26 mouse cellular contexts compared by ENCODE assay signal in the genomic region with DNA sequence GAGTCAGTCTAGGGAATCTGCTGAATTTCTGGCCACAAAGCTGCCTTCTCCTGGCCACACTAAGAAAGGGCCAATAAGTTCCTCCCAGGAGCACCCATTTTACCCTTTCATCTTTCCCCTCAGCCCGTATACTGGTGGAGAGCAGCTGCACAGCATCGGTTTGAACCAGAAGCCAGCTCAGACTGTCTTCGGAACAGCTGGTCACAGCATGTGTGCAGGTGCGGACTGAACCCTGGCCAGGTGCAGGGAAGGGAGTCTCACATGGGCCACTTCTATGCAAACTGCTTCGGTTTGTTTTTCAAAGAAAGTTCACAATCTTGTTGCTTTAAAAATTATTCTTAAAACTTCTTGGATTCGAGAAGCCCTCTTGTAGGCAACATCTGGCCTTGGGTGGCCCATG. TPM values are rescaled to one million over a fixed set of nuclear protein-coding genes. Genes with fewer than 3 reads are reported as not detected.
"Had no signal": no experiment of that assay in that cellular context is flagged by ENCODE, and none has a peak within 500 bp of the region (broad histone marks: within the 10 kb centered on the region; RNA-seq: fewer than 3 reads in every experiment).

No protein-coding gene starts in this region.

- H3K27me3 ChIP-seq: hindbrain, embryonic 12.5 days; intestine, embryonic 15.5 days; limb, embryonic 12.5 days; liver, embryonic 13.5 days had no signal

- DNase-seq: gastrocnemius, adult 2 months; gastrocnemius, postnatal 10 days; gastrocnemius, postnatal 25 days; heart, adult 2 months; heart, postnatal 10 days; heart, postnatal 4 days; kidney, adult 18-20 months; kidney, adult 8-10 months; kidney, postnatal 10 days; kidney, postnatal 25 days; kidney, postnatal 4 days; liver; liver, embryonic 13.5 days had no signal

- H3K27ac ChIP-seq: gastrocnemius, adult 2 months; heart, adult 2 months; hindbrain, embryonic 10.5 days; hindbrain, embryonic 12.5 days; hindbrain, embryonic 14.5 days; intestine, embryonic 15.5 days; layer of hippocampus, adult 2 months; left cerebral cortex, adult 2 months; limb, embryonic 12.5 days; liver, embryonic 13.5 days had no signal

- H3K4me2 ChIP-seq: heart, embryonic 11.5 days; hindbrain, embryonic 12.5 days; hindbrain, embryonic 14.5 days; intestine, embryonic 15.5 days; limb, embryonic 12.5 days; liver, embryonic 11.5 days; liver, embryonic 13.5 days had no signal

- H3K36me3 ChIP-seq: hindbrain, embryonic 10.5 days; hindbrain, embryonic 12.5 days; intestine, embryonic 15.5 days; limb, embryonic 12.5 days; liver, embryonic 13.5 days had no signal

- H3K9me3 ChIP-seq: hindbrain, embryonic 12.5 days; intestine, embryonic 15.5 days; limb, embryonic 12.5 days; liver, embryonic 13.5 days had no signal

- H3K4me1 ChIP-seq: hindbrain, embryonic 10.5 days; hindbrain, embryonic 12.5 days; intestine, embryonic 15.5 days; limb, embryonic 12.5 days; liver, embryonic 13.5 days had no signal

- ATAC-seq: hindbrain, embryonic 16.5 days; inflammation-experienced regulatory T-cells, adult 6 months; intestine, embryonic 15.5 days; intestine, postnatal 0 days had no signal

- H3K9ac ChIP-seq: hindbrain, embryonic 12.5 days; hindbrain, embryonic 14.5 days; intestine, embryonic 15.5 days; limb, embryonic 12.5 days; liver, embryonic 13.5 days had no signal

- H3K4me3 ChIP-seq: gastrocnemius, adult 2 months; heart, adult 2 months; hindbrain, embryonic 10.5 days; hindbrain, embryonic 12.5 days; intestine, embryonic 15.5 days; layer of hippocampus, adult 2 months; left cerebral cortex, adult 2 months; limb, embryonic 12.5 days; liver, embryonic 13.5 days had no signal

RNA-seq across cellular contexts. Expression of a gene that starts 53.7 kb away (rescaled TPM):
- polyA plus RNA-seq: inflammation-experienced regulatory T-cells, adult 6 months; kidney, embryonic 14.5 days; limb, embryonic 12.5 days had no signal
